Mouse (Mus musculus) limb, embryonic 12.5 days (tissue): ENCODE measurements around the gene Dyrk2. TPM values are rescaled to one million over a fixed set of nuclear protein-coding genes. Genes with fewer than 3 reads are reported as not detected.

Source experiments
- ATAC-seq: fragments of 200-750 bp; cut with Nextera tagmentation; 2 replicates; pipeline ENCODE4 v1.8.0; 2017; ENCODE audit warnings: low read depth, moderate TSS enrichment; ENCODE audit not compliant: insufficient number of reproducible peaks, insufficient read depth, low FRiP score, low TSS enrichment
- H3K27ac ChIP-seq: fragments of 300-500 bp; sonication (generic); 2 replicates; pipeline ENCODE4 v1.5.1; 2016; ENCODE audit warnings: mild to moderate bottlenecking, moderate library complexity
- H3K27me3 ChIP-seq: fragments of 300-500 bp; sonication (generic); 2 replicates; pipeline ENCODE4 v1.6.1; 2016; ENCODE audit warnings: mild to moderate bottlenecking, moderate library complexity
- H3K36me3 ChIP-seq: fragments of 300-500 bp; sonication (generic); 2 replicates; pipeline ENCODE4 v1.6.1; 2016; ENCODE audit warnings: mild to moderate bottlenecking, moderate library complexity
- H3K4me1 ChIP-seq: fragments of 300-500 bp; sonication (generic); replicated peaks from 2 replicates; pipeline ENCODE4 v1.6.1; 2016
- H3K4me2 ChIP-seq: fragments of 300-500 bp; sonication (generic); 2 replicates; pipeline ENCODE4 v1.6.1; 2016; ENCODE audit warnings: mild to moderate bottlenecking, moderate library complexity
- H3K4me3 ChIP-seq: fragments of 300-500 bp; sonication (generic); replicated peaks from 2 replicates; pipeline ENCODE4 v1.5.1; 2016; ENCODE audit warnings: mild to moderate bottlenecking
- H3K9ac ChIP-seq: fragments of 300-500 bp; sonication (generic); replicated peaks from 2 replicates; pipeline ENCODE4 v1.6.1; 2016; ENCODE audit warnings: mild to moderate bottlenecking, moderate library complexity
- H3K9me3 ChIP-seq: fragments of 300-500 bp; sonication (generic); 2 replicates; pipeline ENCODE4 v1.6.1; 2016; ENCODE audit warnings: mild to moderate bottlenecking, moderate library complexity
- WGBS: fragments of 180-500 bp; shearing (Covaris S2); methylation state at CpG from one replicate; pipeline ENCODE4 v1.1.7; 2016; 5-methylcytosine and 5-hydroxymethylcytosine counted together
- polyA plus RNA-seq: library from polyadenylated mRNA; unstranded; fragments of >200 nt; fragmentation: Nextera tagmentation; extraction: Ambion mirVana; gene quantifications from 2 replicates; pipeline ENCODE4 v1.2.1, GENCODE M21; 2016

Gene Dyrk2
- polyA plus RNA-seq, 1 experiment from 2014 or later: 10.3 TPM

GRCm38 (mm10) chr10:118811945-118812344 is 58.1 kb downstream of the Dyrk2 start:
- WGBS: 83% methylated on average over 6 of the region's 6 CpGs
- Histone ChIP-seq H3K36me3 (no peaks in the 10 kb centered on the region), H3K4me2 (no peak overlapping the region), H3K4me3 (no peak overlapping the region), H3K27ac (no peak overlapping the region), H3K27me3 (no peaks in the 10 kb centered on the region), H3K9ac (no peak overlapping the region), H3K4me1 (0 out of 2 replicates have a peak, but pooled peaks cover 7% of the 10 kb centered on the region), H3K9me3 (no peaks in the 10 kb centered on the region)
- no peak for ATAC-seq

DNA sequence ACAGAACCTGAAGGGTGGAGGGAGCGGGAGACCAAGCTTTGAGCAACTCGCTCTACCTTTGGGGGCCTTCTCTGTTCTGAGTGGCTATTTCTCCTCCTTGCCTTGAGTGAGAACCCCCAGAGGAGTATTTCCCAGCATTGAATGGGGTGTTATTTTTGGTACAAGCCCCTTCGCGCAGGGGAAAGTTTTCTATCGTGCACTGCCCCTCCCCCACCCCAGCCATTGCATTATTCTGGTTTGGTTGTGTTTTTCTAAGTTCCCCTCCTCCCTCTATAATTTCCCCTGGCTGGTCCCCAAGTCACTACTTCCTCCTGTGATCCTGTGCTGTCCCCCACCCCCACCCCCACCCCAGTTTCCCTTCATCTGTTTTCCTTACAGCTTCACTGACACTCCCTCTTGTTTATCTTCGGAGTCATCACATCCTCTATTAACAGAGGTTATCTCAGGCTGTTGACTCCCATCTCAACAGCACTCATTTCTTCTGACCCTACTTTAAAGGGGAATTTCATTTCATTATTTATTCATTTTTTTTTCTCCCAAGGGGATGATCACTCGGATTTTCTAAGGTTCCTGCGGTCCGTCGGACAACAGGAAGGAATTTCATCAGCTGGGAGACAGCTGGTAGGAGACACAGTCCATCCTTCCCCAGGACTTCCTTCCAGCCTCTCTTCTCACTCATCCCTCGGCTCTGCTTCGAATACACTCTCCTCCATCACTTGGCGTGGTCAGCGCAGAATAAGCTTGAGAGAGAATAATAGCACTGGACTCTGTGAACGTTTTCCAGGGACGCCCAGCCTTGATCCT is 58.9 kb downstream of the Dyrk2 start:
- Histone ChIP-seq H3K27ac (no peak overlapping the region), H3K9ac (no peak overlapping the region), H3K36me3 (no peaks in the 10 kb centered on the region), H3K4me2 (no peak overlapping the region), H3K4me3 (no peak overlapping the region), H3K4me1 (0 out of 2 replicates have a peak, but pooled peaks cover 7% of the 10 kb centered on the region), H3K27me3 (no peaks in the 10 kb centered on the region), H3K9me3 (no peaks in the 10 kb centered on the region)
- ATAC-seq: no peak
- WGBS: 57% methylated on average over 16 of the region's 16 CpGs
